8 mouse cellular contexts compared by ENCODE assay signal in the genomic region with DNA sequence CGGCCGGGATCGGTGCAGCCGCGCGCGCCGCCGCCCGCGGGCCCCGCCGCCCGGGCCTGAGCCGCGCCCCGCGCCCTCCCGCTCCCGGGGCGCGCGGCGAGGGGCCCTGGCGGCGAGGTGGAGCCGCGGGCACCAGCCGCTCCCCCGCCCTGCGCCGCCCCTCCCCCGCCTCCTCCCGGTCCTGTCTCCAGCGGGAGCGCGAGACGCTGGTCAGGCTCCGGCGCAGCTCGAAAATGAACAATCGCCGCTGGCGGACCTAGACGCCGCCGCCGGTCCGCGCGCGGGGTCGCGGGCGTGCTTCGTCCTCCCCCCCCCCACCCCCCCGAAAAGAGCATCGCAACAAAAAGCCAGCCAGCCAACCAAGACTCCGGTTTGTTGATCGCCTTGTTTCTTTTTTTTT. TPM values are rescaled to one million over a fixed set of nuclear protein-coding genes. Genes with fewer than 3 reads are reported as not detected.
DNase-seq lines count a peak whose midpoint lies in the region; ATAC-seq and TF ChIP-seq lines count a peak whose summit lies in the region.

No protein-coding gene starts in this region.

- no peaks in the 10 kb centered on the region; the same call in 1 of the 2 replicates for H3K4me1 ChIP-seq in heart, embryonic 16.5 days (ENCODE audit: control insufficient read depth, insufficient read depth, low read length)
- H3K4me1 ChIP-seq in hindbrain, embryonic 10.5 days (replicated peaks) = peaks cover 29% of the 10 kb centered on the region
- peaks cover 18% of the 10 kb centered on the region for H3K4me1 ChIP-seq in midbrain, embryonic 12.5 days

- H3K9ac ChIP-seq in heart, embryonic 16.5 days (ENCODE audit: low read length) = no peak overlapping the region
- H3K9ac ChIP-seq in midbrain, embryonic 12.5 days (replicated peaks) = peak overlapping the region; percentile 71

- peak overlapping the region; percentile 56 for H3K4me3 ChIP-seq in heart, embryonic 16.5 days (ENCODE audit: low read length)
- H3K4me3 ChIP-seq in hindbrain, embryonic 10.5 days = peak overlapping the region; percentile 61
- H3K4me3 ChIP-seq in midbrain, embryonic 12.5 days = peak overlapping the region; percentile 62

- no peaks in the 10 kb centered on the region for H3K36me3 ChIP-seq in heart, embryonic 16.5 days (ENCODE audit: control insufficient read depth, insufficient read depth)
- H3K36me3 ChIP-seq in hindbrain, embryonic 10.5 days = no peaks in the 10 kb centered on the region
- no peaks in the 10 kb centered on the region for H3K36me3 ChIP-seq in midbrain, embryonic 12.5 days

- peaks cover 66% of the 10 kb centered on the region for H3K27me3 ChIP-seq in heart, embryonic 16.5 days (ENCODE audit: control insufficient read depth, insufficient read depth, low read length)
- H3K27me3 ChIP-seq in hindbrain, embryonic 10.5 days (ENCODE audit: insufficient read depth, poor library complexity, severe bottlenecking) = peaks cover 68% of the 10 kb centered on the region
- peaks cover 69% of the 10 kb centered on the region for H3K27me3 ChIP-seq in midbrain, embryonic 12.5 days

- ATAC-seq in heart, embryonic 16.5 days (replicated peaks; ENCODE audit: extremely low read depth, insufficient read depth, low FRiP score) = no peak; the same call in 1 of the 2 replicates
- ATAC-seq in midbrain, embryonic 12.5 days (ENCODE audit: low FRiP score, low read depth) = peak; percentile 44; the same call in 1 of the 2 replicates
- no peak for ATAC-seq in inflammation-experienced regulatory T-cells, adult 6 months
- ATAC-seq in frontal cortex, adult (ENCODE audit: low TSS enrichment) = no peak

- TF ChIP-seq CTCF in brain, embryonic 14.5 days (IDR thresholded peaks at IDR 0.05; ENCODE audit: borderline replicate concordance, extremely low read depth, insufficient read depth, insufficient read length) = no peak

- DNase-seq in heart, adult 18-20 months = no peak
- peak; percentile 68 for DNase-seq in brain, embryonic 14.5 days (ENCODE audit: low read depth)
- DNase-seq in hindbrain, embryonic 10.5 days (ENCODE audit: low spot score) = peak; percentile 57
- DNase-seq in frontal cortex, postnatal 14 days (ENCODE audit: low spot score in 2 of 2) = no peak

- 0 out of 2 replicates have a peak, but pooled peaks have one; percentile 20 for TF ChIP-seq POLR2A in brain, embryonic 14.5 days (IDR thresholded peaks at IDR 0.05; ENCODE audit: borderline replicate concordance, extremely low read depth, insufficient read depth, insufficient read length, poor library complexity, severe bottlenecking)

- no peak overlapping the region for H3K27ac ChIP-seq in heart, embryonic 16.5 days (ENCODE audit: low read length)
- H3K27ac ChIP-seq in hindbrain, embryonic 10.5 days = peak overlapping the region; percentile 70
- H3K27ac ChIP-seq in midbrain, embryonic 12.5 days (replicated peaks) = peak overlapping the region; percentile 54; the same call in 1 of the 2 replicates

- WGBS in heart, embryonic 16.5 days = under 1% methylated on average over 38 of the region's 60 CpGs
- WGBS in hindbrain, embryonic 10.5 days = under 1% methylated on average over 60 of the region's 60 CpGs
- 0% methylated on average over 14 of the region's 60 CpGs for WGBS in midbrain, embryonic 12.5 days

- H3K4me2 ChIP-seq in heart, embryonic 16.5 days (ENCODE audit: low read depth, low read length) = peak overlapping the region; percentile 75
- H3K4me2 ChIP-seq in midbrain, embryonic 12.5 days (replicated peaks) = peak overlapping the region; percentile 78

- peaks cover 7% of the 10 kb centered on the region; the same call in 1 of the 2 replicates for H3K9me3 ChIP-seq in heart, embryonic 16.5 days (replicated peaks; ENCODE audit: control insufficient read depth, low read length)
- H3K9me3 ChIP-seq in hindbrain, embryonic 10.5 days = peaks cover 7% of the 10 kb centered on the region; the same call in 1 of the 2 replicates
- no peaks in the 10 kb centered on the region for H3K9me3 ChIP-seq in midbrain, embryonic 12.5 days

RNA-seq across cellular contexts. Expression of gene Jph3, which starts 0.7 kb away (rescaled TPM):
- 0.21 and 0.25 TPM in 2 replicates for polyA plus RNA-seq in heart, embryonic 16.5 days (2015; fragmentation: Nextera tagmentation; extraction: Ambion mirVana)
- total RNA-seq in heart, adult 18-20 months (2021) = under 1 TPM in 1 of 2 experiments, not detected in 1; 0.12 TPM
- 28.7 and 57.2 TPM in 2 replicates for polyA plus RNA-seq in brain, embryonic 14.5 days (2012; rRNA removed)
- polyA plus RNA-seq in hindbrain, embryonic 10.5 days (2016; fragmentation: Nextera tagmentation; extraction: Ambion mirVana) = 10.1 and 22.4 TPM in 2 replicates
- 35.8 and 39.1 TPM in 2 replicates for polyA plus RNA-seq in midbrain, embryonic 12.5 days (2016; fragmentation: Nextera tagmentation; extraction: Ambion mirVana)
- not detected for polyA plus RNA-seq in inflammation-experienced regulatory T-cells, adult 6 months (2017; shearing (Covaris generic))

Comparison
In these comparisons a context has a peak if more than half of its experiments do, and no peak if none do; other contexts are left out.
1. DNase-seq: peak in brain, embryonic 14.5 days (single experiment) and hindbrain, embryonic 10.5 days (single experiment); none in heart, adult 18-20 months (0 of 2) and frontal cortex, postnatal 14 days (0 of 2).
2. Peak in every context shown above with its lines, with median percentiles within 50 percentile points of each other: H3K4me3 ChIP-seq.